Mouse (Mus musculus) left cerebral cortex, adult 18-20 months (tissue): ENCODE measurements around the gene Ywhab. TPM values are rescaled to one million over a fixed set of nuclear protein-coding genes. Genes with fewer than 3 reads are reported as not detected.

Experiments
- total RNA-seq, 2 experiments: library from RNA; stranded (reverse); gene quantifications; 2 replicates each; pipeline ENCODE4 v1.2.3; 2021

Gene Ywhab
- total RNA-seq, 2 experiments from 2014 or later = 469 to 487 TPM

Other genes with a start within 250 kb of the Ywhab start
- gene Ada, start 244.7 kb upstream of the Ywhab start, total RNA-seq = under 1 TPM; 0.70 to 0.80 TPM
- gene Ccn5, start 174.1 kb upstream of the Ywhab start, total RNA-seq = not detected
- under 1 TPM; 0.30 to 0.63 TPM for gene Kcnk15, start 141.3 kb upstream of the Ywhab start, total RNA-seq
- gene Rims4, start 76.3 kb upstream of the Ywhab start, total RNA-seq = 10 to 100 TPM; 85.6 TPM
- 1 to 10 TPM in 1 of 2 experiments, under 1 TPM in 1; 0.51 to 1.3 TPM for gene Pabpc1l, start 30.5 kb downstream of the Ywhab start, total RNA-seq
- gene Stk4, start 75.4 kb downstream of the Ywhab start, total RNA-seq = 10 to 100 TPM; 37.9 to 41.2 TPM
- gene Tomm34, start 76.2 kb downstream of the Ywhab start, total RNA-seq = 10 to 100 TPM; 88.4 to 88.7 TPM
- 10 to 100 TPM; 21.8 to 23.2 TPM for gene Kcns1, start 176.2 kb downstream of the Ywhab start, total RNA-seq
- gene Wfdc5, start 187.8 kb downstream of the Ywhab start, total RNA-seq = not detected
- not detected for gene Wfdc12, start 195.6 kb downstream of the Ywhab start, total RNA-seq
- gene Wfdc15a, start 205.2 kb downstream of the Ywhab start, total RNA-seq = not detected
- not detected for gene Wfdc15b, start 226.7 kb downstream of the Ywhab start, total RNA-seq
- gene Svs2, start 243.5 kb downstream of the Ywhab start, total RNA-seq = not detected